Mouse (Mus musculus): ENCODE measurements around the gene Gm19684.

The Gm19684 gene

DNA sequence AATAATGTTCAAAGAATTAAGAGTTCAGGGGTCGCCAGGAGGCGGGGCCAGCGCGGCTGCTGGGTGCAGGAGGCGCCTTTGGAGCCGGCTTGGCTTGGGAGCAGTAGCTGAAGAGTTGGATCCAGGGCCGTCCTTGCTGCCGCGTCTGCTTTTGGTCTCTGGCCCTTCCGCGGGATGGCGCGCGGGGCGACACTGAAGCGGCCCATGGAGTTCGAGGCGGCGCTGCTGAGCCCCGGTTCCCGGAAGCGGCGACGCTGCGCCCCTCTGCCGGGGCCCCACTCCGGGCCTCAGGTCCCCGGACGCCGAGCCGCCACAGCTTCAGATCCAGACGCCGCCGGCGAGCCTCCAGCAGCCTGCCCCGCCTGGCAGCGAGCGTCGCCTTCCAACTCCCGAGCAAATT lies 57.5 kb downstream of the Gm19684 start:
- peak in 1 of 2 experiments; percentile 46 for DNase-seq

Measured in kidney, postnatal 36 days (tissue).